Mouse (Mus musculus) hematopoietic stem cell, adult 5-6 weeks (primary cell): ENCODE results near the gene Tarbp2. TPM values are rescaled to one million over a fixed set of nuclear protein-coding genes. Genes with fewer than 3 reads are reported as not detected.

Source experiments
- ATAC-seq, 2 experiments: fragments of 125-278 bp in 1 of 2; replicated peaks in 1 of 2; 2 replicates each; pipeline ENCODE4 v1.8.0; 2016 to 2017; ENCODE audit warnings: inconsistent platforms in 2 of 2, mild to moderate bottlenecking in 2 of 2, moderate number of reproducible peaks in 2 of 2, low read depth in 1 of 2, moderate TSS enrichment in 1 of 2; ENCODE audit not compliant: low FRiP score in 2 of 2, poor library complexity in 2 of 2, severe bottlenecking in 2 of 2, insufficient read depth in 1 of 2, low TSS enrichment in 1 of 2
- total RNA-seq: library from RNA; stranded (forward); fragments of 172-1452, 232-1000 nt; gene quantifications from 2 replicates; pipeline ENCODE4 v1.2.3, GENCODE M21; 2017

Gene Tarbp2
- total RNA-seq, 1 experiment from 2014 or later: 33.3 TPM

- no peak for ATAC-seq
Observed at GRCm38 (mm10) chr15:102546677-102547427, 28.9 kb downstream of the Tarbp2 start.

- ATAC-seq: no peak
Observed at GRCm38 (mm10) chr15:102547478-102547877, 29.5 kb downstream of the Tarbp2 start.

- no peak for ATAC-seq
Observed at GRCm38 (mm10) chr15:102552599-102552998, 34.6 kb downstream of the Tarbp2 start.

GRCm38 (mm10) chr15:102555581-102555980, 37.6 kb downstream of the Tarbp2 start:
- ATAC-seq: no peak

- no peak for ATAC-seq
Observed at GRCm38 (mm10) chr15:102557580-102557979, 39.6 kb downstream of the Tarbp2 start.

- no peak for ATAC-seq
Observed at GRCm38 (mm10) chr15:102562491-102562890, 44.5 kb downstream of the Tarbp2 start.

- ATAC-seq: no peak
Observed at GRCm38 (mm10) chr15:102563061-102563460, 45.1 kb downstream of the Tarbp2 start.

GRCm38 (mm10) chr15:102563681-102564080, 45.7 kb downstream of the Tarbp2 start:
- ATAC-seq: no peak

GRCm38 (mm10) chr15:102567849-102568248, 49.9 kb downstream of the Tarbp2 start:
- no peak for ATAC-seq

GRCm38 (mm10) chr15:102572081-102572480, 54.1 kb downstream of the Tarbp2 start:
- no peak for ATAC-seq

Other genes with a start within 250 kb of the Tarbp2 start
- not detected in 2 replicates for gene Gm9918, start 247.6 kb upstream of the Tarbp2 start, total RNA-seq
- gene Mfsd5, start 238.7 kb upstream of the Tarbp2 start, total RNA-seq: 11.5 and 19.4 TPM in 2 replicates
- 8.5 and 26.9 TPM in 2 replicates for gene Espl1, start 221.9 kb upstream of the Tarbp2 start, total RNA-seq
- gene Pfdn5, start 192.1 kb upstream of the Tarbp2 start, total RNA-seq: 273 and 464 TPM in 2 replicates
- 35.7 and 75.9 TPM in 2 replicates for gene Myg1, start 186.5 kb upstream of the Tarbp2 start, total RNA-seq
- 48.4 and 91.9 TPM in 2 replicates for gene Aaas, start 167.4 kb upstream of the Tarbp2 start, total RNA-seq
- not detected in 2 replicates for gene Sp7, start 151.0 kb upstream of the Tarbp2 start, total RNA-seq
- gene Sp1, start 112.0 kb upstream of the Tarbp2 start, total RNA-seq: 73.0 and 88.0 TPM in 2 replicates
- gene Amhr2, start 72.8 kb upstream of the Tarbp2 start, total RNA-seq: not detected in 2 replicates
- gene Prr13, start 59.2 kb upstream of the Tarbp2 start, total RNA-seq: 64.1 and 67.1 TPM in 2 replicates
- gene Pcbp2, start 47.7 kb upstream of the Tarbp2 start, total RNA-seq: 228 and 317 TPM in 2 replicates
- not detected in 2 replicates for gene Gm10337, start 14.5 kb upstream of the Tarbp2 start, total RNA-seq
- 2.4 and 3.8 TPM in 2 replicates for gene Map3k12, start 1.1 kb upstream of the Tarbp2 start, total RNA-seq
- 0.55 and 1.6 TPM in 2 replicates for gene Npff, start 6.8 kb downstream of the Tarbp2 start, total RNA-seq
- gene Gm28047, start 106.9 kb downstream of the Tarbp2 start, total RNA-seq: 1.7 TPM in 1 of 2 replicates, not detected in the other
- gene Atf7, start 107.3 kb downstream of the Tarbp2 start, total RNA-seq: 24.9 and 59.6 TPM in 2 replicates
- gene Atp5g2, start 154.2 kb downstream of the Tarbp2 start, total RNA-seq: 29.1 and 78.4 TPM in 2 replicates
- gene Calcoco1, start 204.0 kb downstream of the Tarbp2 start, total RNA-seq: 26.4 and 36.5 TPM in 2 replicates